Mouse (Mus musculus): ENCODE measurements around the gene Arhgef38.

GRCm38 (mm10) chr3:133085858-133086257 is 148.9 kb downstream of the Arhgef38 start:
- no peak for TF ChIP-seq CTCF (IDR thresholded peaks at IDR 0.05; ENCODE audit: insufficient read depth, low read depth, low read length)
- no peak for TF ChIP-seq POLR2A (IDR thresholded peaks at IDR 0.05; ENCODE audit: insufficient read depth, low read depth, low read length)
